Mouse (Mus musculus) kidney, embryonic 14.5 days (tissue): ENCODE data around the gene Rras. TPM values are rescaled to one million over a fixed set of nuclear protein-coding genes. Genes with fewer than 3 reads are reported as not detected.
A peak's percentile ranks its signal among the peaks of the same experiment; 100 is the strongest.

Experiments
- ATAC-seq: fragments of 200-750 bp; cut with Nextera tagmentation; 2 replicates; pipeline ENCODE4 v1.8.0; 2017; ENCODE audit warnings: moderate number of reproducible peaks, mild to moderate bottlenecking, moderate TSS enrichment, moderate library complexity; ENCODE audit not compliant: low FRiP score, low TSS enrichment
- H3K27ac ChIP-seq: fragments of 300-500 bp; sonication (generic); 2 replicates; pipeline ENCODE4 v1.5.1; 2014; ENCODE audit warnings: low read depth, mild to moderate bottlenecking, low read length, moderate library complexity, mixed read lengths
- H3K27me3 ChIP-seq: fragments of 300-500 bp; sonication (generic); 2 replicates; pipeline ENCODE4 v1.6.1; 2014; ENCODE audit warnings: mild to moderate bottlenecking, low read length; ENCODE audit not compliant: control insufficient read depth, insufficient read depth
- H3K36me3 ChIP-seq: fragments of 300-500 bp; sonication (generic); 2 replicates; pipeline ENCODE4 v1.6.1; 2014; ENCODE audit warnings: low read length, mixed read lengths; ENCODE audit not compliant: control insufficient read depth, insufficient read depth
- H3K4me1 ChIP-seq: fragments of 300-500 bp; sonication (generic); 2 replicates; pipeline ENCODE4 v1.6.1; 2014; ENCODE audit warnings: low read length, mixed read lengths; ENCODE audit not compliant: control insufficient read depth, insufficient read depth
- H3K4me2 ChIP-seq: fragments of 300-500 bp; sonication (generic); replicated peaks from 2 replicates; pipeline ENCODE4 v1.6.1; 2014; ENCODE audit warnings: low read depth, mild to moderate bottlenecking, low read length
- H3K4me3 ChIP-seq: fragments of 300-500 bp; sonication (generic); 2 replicates; pipeline ENCODE4 v1.5.1; 2014; ENCODE audit warnings: mild to moderate bottlenecking, low read length
- H3K9ac ChIP-seq: fragments of 300-500 bp; sonication (generic); 2 replicates; pipeline ENCODE4 v1.6.1; 2014; ENCODE audit warnings: low read depth, mild to moderate bottlenecking, low read length, moderate library complexity
- H3K9me3 ChIP-seq: fragments of 300-500 bp; sonication (generic); 2 replicates; pipeline ENCODE4 v1.6.1; 2016; ENCODE audit warnings: low read length; ENCODE audit not compliant: control insufficient read depth
- WGBS: fragments of 180-500 bp; shearing (Covaris S2); extraction: QIAGEN DNeasy Blood & Tissue Kit; methylation state at CpG from one replicate; pipeline ENCODE4 v1.1.7; 2014; 5-methylcytosine and 5-hydroxymethylcytosine counted together
- polyA plus RNA-seq: library from polyadenylated mRNA; unstranded; fragments of >200 nt; fragmentation: Nextera tagmentation; extraction: Ambion mirVana; gene quantifications from 2 replicates; pipeline ENCODE4 v1.2.1, GENCODE M21; 2014

The Rras gene
- polyA plus RNA-seq, 1 experiment from 2014 or later: 31.8 TPM

DNA sequence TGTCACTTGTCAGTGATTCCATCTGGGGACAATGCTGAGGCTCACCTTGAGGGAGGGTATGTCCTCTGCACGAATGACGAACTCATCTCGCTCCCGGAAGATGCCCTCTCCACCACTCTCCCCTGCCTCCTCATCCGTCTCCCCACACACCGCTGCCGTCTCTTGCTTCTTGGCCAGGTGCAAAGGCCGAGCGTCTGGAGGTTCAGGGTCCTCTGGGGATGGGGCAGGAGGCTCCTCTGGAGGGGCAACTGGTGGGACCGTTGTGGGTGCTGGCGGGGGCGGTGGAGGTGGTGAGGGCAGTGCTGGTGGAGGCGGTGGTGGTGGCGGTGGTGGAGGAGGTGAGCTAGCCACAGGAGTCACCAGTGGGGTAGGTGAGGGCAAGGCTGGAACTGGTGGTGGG is 25.5 kb downstream of the Rras start:
- no peak for ATAC-seq
- Histone ChIP-seq H3K27ac (no peak overlapping the region), H3K9ac (no peak overlapping the region), H3K36me3 (peaks cover 97% of the 10 kb centered on the region), H3K4me2 (no peak overlapping the region), H3K4me3 (no peak overlapping the region), H3K9me3 (no peaks in the 10 kb centered on the region), H3K27me3 (no peaks in the 10 kb centered on the region), H3K4me1 (no peaks in the 10 kb centered on the region)
- 95% methylated on average over 14 of the region's 14 CpGs for WGBS

DNA sequence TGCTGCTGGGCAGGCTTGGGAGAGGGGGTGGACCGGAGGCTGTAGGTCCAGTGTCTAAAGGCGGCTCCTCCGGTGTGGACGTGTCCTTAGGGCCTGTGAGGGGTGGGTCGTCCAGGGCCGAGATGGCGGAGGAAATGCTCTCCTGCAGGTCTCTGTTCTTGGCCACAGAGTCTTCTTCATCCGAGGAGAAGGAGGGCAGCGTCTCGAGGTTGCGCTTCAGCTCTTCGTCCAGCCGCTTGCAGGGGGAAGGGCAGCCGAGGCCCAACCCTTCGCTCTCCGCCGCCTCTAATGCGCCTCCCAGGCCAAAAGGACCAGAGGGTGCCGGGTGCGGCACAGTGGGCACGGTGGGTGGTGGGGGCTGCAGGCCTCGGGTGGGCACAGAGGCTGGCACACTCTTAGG is 28.0 kb downstream of the Rras start:
- no peaks in the 10 kb centered on the region for H3K9me3 ChIP-seq
- no peak overlapping the region for H3K27ac ChIP-seq
- no peak for ATAC-seq
- H3K4me3 ChIP-seq: no peak overlapping the region
- no peak overlapping the region for H3K4me2 ChIP-seq
- no peaks in the 10 kb centered on the region for H3K27me3 ChIP-seq
- H3K9ac ChIP-seq: no peak overlapping the region
- peaks cover 99% of the 10 kb centered on the region for H3K36me3 ChIP-seq
- H3K4me1 ChIP-seq: 0 out of 2 replicates have a peak, but pooled peaks cover 2% of the 10 kb centered on the region
- WGBS: 94% methylated on average over 22 of the region's 22 CpGs

DNA sequence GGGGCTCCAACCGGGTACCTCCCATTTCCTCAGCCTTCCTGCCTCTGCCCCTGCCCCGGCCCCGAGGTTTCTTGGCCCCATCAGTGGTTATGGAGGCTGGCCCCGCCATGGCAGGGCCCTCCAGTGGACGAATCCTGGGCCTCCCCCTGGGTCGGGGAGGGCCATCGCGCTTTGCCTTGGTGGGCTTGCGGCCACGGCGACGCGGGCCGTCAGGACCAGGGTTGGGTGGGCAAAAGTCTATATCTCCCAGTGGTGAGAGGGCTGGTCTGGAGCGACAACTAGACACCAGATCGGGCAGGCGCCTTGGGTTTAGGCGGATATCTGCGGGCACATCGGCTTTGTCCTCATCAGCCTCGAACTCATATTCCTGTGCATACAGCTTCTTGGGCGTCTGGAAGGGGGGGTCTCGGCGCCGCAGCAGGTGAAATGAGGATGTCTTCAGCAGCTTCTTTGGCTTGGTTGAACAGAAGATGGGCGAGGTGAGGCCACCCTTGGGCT is 29.1 kb downstream of the Rras start:
- no peak for ATAC-seq
- WGBS: 95% methylated on average over 26 of the region's 26 CpGs
- Histone ChIP-seq H3K4me3 (no peak overlapping the region), H3K9ac (no peak overlapping the region), H3K36me3 (peaks cover 88% of the 10 kb centered on the region), H3K27me3 (no peaks in the 10 kb centered on the region), H3K4me1 (peaks cover 4% of the 10 kb centered on the region; the same call in 1 of the 2 replicates), H3K27ac (no peak overlapping the region), H3K9me3 (no peaks in the 10 kb centered on the region), H3K4me2 (no peak overlapping the region)

- WGBS: 98% methylated on average over 14 of the region's 14 CpGs
- no peak for ATAC-seq
- Histone ChIP-seq H3K27ac (no peak overlapping the region), H3K4me1 (peaks cover 4% of the 10 kb centered on the region; the same call in 1 of the 2 replicates), H3K36me3 (peaks cover 82% of the 10 kb centered on the region), H3K4me3 (no peak overlapping the region), H3K9me3 (no peaks in the 10 kb centered on the region), H3K4me2 (no peak overlapping the region), H3K9ac (no peak overlapping the region), H3K27me3 (no peaks in the 10 kb centered on the region)
Observed at GRCm38 (mm10) chr7:45047491-45047890, 29.7 kb downstream of the Rras start.

GRCm38 (mm10) chr7:45048001-45048890 is 30.5 kb downstream of the Rras start:
- H3K9me3 ChIP-seq: no peaks in the 10 kb centered on the region
- 92% methylated on average over 38 of the region's 38 CpGs for WGBS
- no peak overlapping the region for H3K4me2 ChIP-seq
- H3K4me3 ChIP-seq: no peak overlapping the region
- H3K27me3 ChIP-seq: no peaks in the 10 kb centered on the region
- H3K36me3 ChIP-seq: peaks cover 75% of the 10 kb centered on the region
- no peak overlapping the region for H3K9ac ChIP-seq
- H3K4me1 ChIP-seq: peaks cover 4% of the 10 kb centered on the region; the same call in 1 of the 2 replicates
- H3K27ac ChIP-seq: no peak overlapping the region
- ATAC-seq: no peak

DNA sequence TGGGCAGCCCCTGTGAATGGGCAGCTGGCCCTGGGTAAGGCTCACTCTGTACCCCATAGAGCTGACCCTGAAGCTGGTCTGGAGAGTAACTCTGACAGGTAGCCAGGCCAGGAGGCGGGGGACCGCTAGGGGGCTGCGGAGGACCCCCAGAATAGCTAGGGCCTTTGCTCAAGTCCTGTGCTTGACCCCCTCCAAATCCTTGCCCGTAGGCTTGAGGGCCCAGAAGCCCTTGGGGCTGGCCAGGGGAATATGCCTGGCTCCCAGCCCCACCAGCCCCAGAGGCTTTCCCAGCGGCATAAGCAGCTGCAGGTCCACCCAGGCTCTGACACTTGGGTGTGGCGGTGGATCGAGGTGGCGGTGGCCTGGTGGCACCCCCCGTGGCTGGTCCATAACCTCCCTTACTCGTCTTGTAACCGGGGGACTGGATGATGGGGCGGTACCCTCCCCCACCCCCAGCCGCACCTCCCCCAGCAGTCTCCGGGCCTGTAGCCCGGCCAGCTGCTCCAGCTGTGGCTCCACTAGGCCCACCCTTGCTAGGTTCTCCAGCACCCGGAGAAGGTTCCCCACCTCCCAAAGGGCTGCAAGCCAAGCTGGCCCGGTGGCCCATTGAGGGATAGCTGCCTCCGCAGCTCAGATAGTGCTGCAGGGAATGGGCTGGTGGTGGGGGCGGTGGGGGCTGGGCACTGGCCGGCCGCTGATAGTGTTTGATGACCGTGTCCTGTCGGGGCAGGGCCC is 31.3 kb downstream of the Rras start:
- H3K9me3 ChIP-seq: no peaks in the 10 kb centered on the region
- ATAC-seq: no peak
- H3K27me3 ChIP-seq: no peaks in the 10 kb centered on the region
- WGBS: 88% methylated on average over 23 of the region's 23 CpGs
- H3K4me3 ChIP-seq: no peak overlapping the region
- no peak overlapping the region for H3K9ac ChIP-seq
- H3K27ac ChIP-seq: no peak overlapping the region
- H3K4me2 ChIP-seq: no peak overlapping the region
- H3K36me3 ChIP-seq: peaks cover 66% of the 10 kb centered on the region
- H3K4me1 ChIP-seq: peaks cover 4% of the 10 kb centered on the region; the same call in 1 of the 2 replicates

- H3K4me3 ChIP-seq: peak overlapping the region; percentile 93
- ATAC-seq: peak; percentile 32
- peaks cover 47% of the 10 kb centered on the region for H3K36me3 ChIP-seq
- peak overlapping the region; percentile 95 for H3K4me2 ChIP-seq
- peak overlapping the region; percentile 88; the same call in 1 of the 2 replicates for H3K9ac ChIP-seq
- peaks cover 4% of the 10 kb centered on the region; the same call in 1 of the 2 replicates for H3K4me1 ChIP-seq
- H3K9me3 ChIP-seq: no peaks in the 10 kb centered on the region
- peak overlapping the region; percentile 3; the same call in 1 of the 2 replicates for H3K27ac ChIP-seq
- 3% methylated on average over 16 of the region's 16 CpGs for WGBS
- no peaks in the 10 kb centered on the region for H3K27me3 ChIP-seq
Observed at GRCm38 (mm10) chr7:45050945-45051600, 33.3 kb downstream of the Rras start.

- Histone ChIP-seq H3K4me1 (peaks cover 4% of the 10 kb centered on the region; the same call in 1 of the 2 replicates), H3K27me3 (no peaks in the 10 kb centered on the region), H3K27ac (peak overlapping the region; percentile 3; the same call in 1 of the 2 replicates), H3K36me3 (peaks cover 42% of the 10 kb centered on the region), H3K4me2 (peak overlapping the region; percentile 95), H3K9ac (peak overlapping the region; percentile 88), H3K9me3 (no peaks in the 10 kb centered on the region), H3K4me3 (peak overlapping the region; percentile 93)
- 2% methylated on average over 13 of the region's 13 CpGs for WGBS
- ATAC-seq: no peak
Observed at GRCm38 (mm10) chr7:45051601-45051974, 33.8 kb downstream of the Rras start.
